Mouse (Mus musculus): ENCODE measurements at regions not wholly inside any gene's neighbourhood (a gene's known extent, or its start where the extent isn't known, plus 50 kb on each side); places are given as distances from the start of the nearest gene placed in this dataset.

GRCm38 (mm10) chr9:47136641-47137040, 138.1 kb downstream of the Gm4791 start:
- Histone ChIP-seq H3K9me3 (replicated peaks) (no peaks in the 10 kb centered on the region), H3K4me1 (peaks cover 10% of the 10 kb centered on the region; the same call in 1 of the 2 replicates), H3K27me3 (ENCODE audit: low read depth, poor library complexity, severe bottlenecking) (no peaks in the 10 kb centered on the region), H3K4me3 (no peak overlapping the region), H3K27ac (no peak overlapping the region), H3K36me3 (no peaks in the 10 kb centered on the region)
- no peak for DNase-seq (ENCODE audit: low spot score)
- WGBS: 92% methylated on average over 5 of the region's 5 CpGs

DNA sequence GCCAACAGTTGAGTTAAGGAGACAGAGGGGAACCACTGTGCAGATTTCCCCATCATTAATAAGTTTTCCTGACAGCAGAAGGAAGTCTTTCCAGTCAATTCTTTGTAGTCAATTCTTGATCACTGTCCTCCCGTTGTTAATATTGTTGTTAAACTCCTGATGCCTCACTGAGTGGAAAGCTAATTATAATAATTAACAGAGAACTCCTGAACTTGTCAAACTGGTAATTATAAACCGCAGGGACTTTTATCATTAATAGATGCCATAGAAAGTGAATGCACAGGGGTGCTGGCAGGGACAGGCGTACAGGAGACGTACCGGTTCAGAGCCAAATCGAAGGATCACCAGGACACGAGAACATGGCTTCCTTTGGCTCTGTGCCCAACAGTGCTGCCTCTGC, 154.9 kb downstream of the Gm4791 start:
- Histone ChIP-seq H3K27me3 (ENCODE audit: low read depth, poor library complexity, severe bottlenecking) (no peaks in the 10 kb centered on the region), H3K9me3 (replicated peaks) (no peaks in the 10 kb centered on the region), H3K36me3 (no peaks in the 10 kb centered on the region), H3K4me1 (no peaks in the 10 kb centered on the region), H3K27ac (no peak overlapping the region), H3K4me3 (no peak overlapping the region)
- WGBS: 91% methylated on average over 7 of the region's 7 CpGs
- no peak for DNase-seq (ENCODE audit: low spot score)

GRCm38 (mm10) chr9:47165480-47166131, 167.1 kb downstream of the Gm4791 start:
- Histone ChIP-seq H3K4me1 (peaks cover 29% of the 10 kb centered on the region), H3K9me3 (replicated peaks) (no peaks in the 10 kb centered on the region), H3K36me3 (no peaks in the 10 kb centered on the region), H3K27ac (no peak overlapping the region), H3K4me3 (no peak overlapping the region), H3K27me3 (ENCODE audit: low read depth, poor library complexity, severe bottlenecking) (peaks cover 18% of the 10 kb centered on the region)
- 33% methylated on average over 8 of the region's 8 CpGs for WGBS
- no peak for DNase-seq (ENCODE audit: low spot score)

DNA sequence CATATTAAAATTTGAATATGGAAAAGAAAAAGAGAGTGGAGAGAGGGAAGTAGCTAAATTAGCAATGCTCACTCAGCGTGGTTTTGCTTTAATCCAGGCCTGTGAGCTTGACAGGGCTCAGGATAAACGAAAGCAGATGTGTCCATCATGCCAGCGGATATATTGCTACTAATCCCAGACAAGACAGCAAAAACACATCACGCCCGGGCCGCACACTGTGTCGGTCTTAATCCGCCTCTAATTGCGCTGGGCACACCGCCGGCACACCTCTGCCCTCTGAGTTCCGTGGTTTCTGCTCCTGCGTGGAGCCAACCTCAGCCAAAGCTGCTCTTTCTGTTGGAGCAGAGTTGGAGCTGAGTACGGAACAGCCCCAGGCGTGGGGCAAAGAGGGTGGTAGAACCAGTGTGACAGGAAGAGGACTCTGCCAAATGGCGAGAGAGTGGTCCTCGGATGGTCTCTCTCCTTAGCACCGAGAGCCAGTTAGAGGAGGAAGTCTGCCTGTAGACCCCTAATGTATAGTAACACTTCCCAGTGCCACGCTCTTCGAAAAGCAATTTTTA, 169.2 kb downstream of the Gm4791 start:
- Histone ChIP-seq H3K4me3 (peak overlapping the region; percentile 18; the same call in 1 of the 2 replicates), H3K4me1 (peaks cover 29% of the 10 kb centered on the region), H3K27me3 (ENCODE audit: low read depth, poor library complexity, severe bottlenecking) (peaks cover 18% of the 10 kb centered on the region), H3K9me3 (replicated peaks) (no peaks in the 10 kb centered on the region), H3K36me3 (no peaks in the 10 kb centered on the region), H3K27ac (no peak overlapping the region)
- peak; percentile 49 for DNase-seq (ENCODE audit: low spot score)
- WGBS: 37% methylated on average over 20 of the region's 20 CpGs

DNA sequence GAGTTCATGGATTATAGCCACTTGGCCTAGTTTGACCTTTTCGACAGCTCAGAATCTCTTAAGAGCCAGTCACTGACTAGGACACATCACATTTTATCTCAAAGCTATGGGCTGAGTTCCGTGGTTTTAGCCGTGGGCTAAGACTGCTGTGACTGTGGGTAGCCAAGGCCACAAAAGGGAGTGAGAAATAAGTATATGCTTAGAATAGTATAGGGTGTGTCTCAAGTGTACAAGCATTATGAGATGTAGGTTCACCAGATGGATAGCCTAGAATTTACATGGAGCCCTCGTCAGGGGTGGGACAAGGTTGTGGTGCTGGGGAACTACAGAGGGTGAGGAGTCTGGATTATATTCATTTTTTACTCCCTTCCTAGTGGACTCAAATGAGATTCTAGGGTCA, 177.5 kb downstream of the Gm4791 start:
- H3K27ac ChIP-seq: no peak overlapping the region
- H3K4me1 ChIP-seq: 0 out of 2 replicates have a peak, but pooled peaks cover 2% of the 10 kb centered on the region
- 84% methylated on average over 4 of the region's 4 CpGs for WGBS
- H3K36me3 ChIP-seq: no peaks in the 10 kb centered on the region
- no peaks in the 10 kb centered on the region for H3K27me3 ChIP-seq (ENCODE audit: low read depth, poor library complexity, severe bottlenecking)
- H3K4me3 ChIP-seq: no peak overlapping the region
- no peaks in the 10 kb centered on the region for H3K9me3 ChIP-seq (replicated peaks)
- no peak for DNase-seq (ENCODE audit: low spot score)

GRCm38 (mm10) chr9:47218101-47218500, 219.6 kb downstream of the Gm4791 start:
- Histone ChIP-seq H3K27me3 (ENCODE audit: low read depth, poor library complexity, severe bottlenecking) (peaks cover 18% of the 10 kb centered on the region; the same call in 1 of the 2 replicates), H3K36me3 (no peaks in the 10 kb centered on the region), H3K9me3 (replicated peaks) (no peaks in the 10 kb centered on the region), H3K27ac (no peak overlapping the region), H3K4me1 (peaks cover 7% of the 10 kb centered on the region; the same call in 1 of the 2 replicates), H3K4me3 (no peak overlapping the region)
- DNase-seq (ENCODE audit: low spot score): no peak
- WGBS: 87% methylated on average over 3 of the region's 3 CpGs

GRCm38 (mm10) chr9:47223536-47223935, 225.0 kb downstream of the Gm4791 start:
- DNase-seq (ENCODE audit: low spot score): no peak
- WGBS: 79% methylated on average over 2 of the region's 2 CpGs
- H3K4me3 ChIP-seq: no peak overlapping the region
- H3K27ac ChIP-seq: no peak overlapping the region
- H3K4me1 ChIP-seq: peaks cover 12% of the 10 kb centered on the region
- H3K9me3 ChIP-seq (replicated peaks): no peaks in the 10 kb centered on the region
- H3K36me3 ChIP-seq: no peaks in the 10 kb centered on the region
- H3K27me3 ChIP-seq (ENCODE audit: low read depth, poor library complexity, severe bottlenecking): peaks cover 59% of the 10 kb centered on the region

- Histone ChIP-seq H3K36me3 (no peaks in the 10 kb centered on the region), H3K27ac (no peak overlapping the region), H3K4me3 (no peak overlapping the region), H3K9me3 (replicated peaks) (no peaks in the 10 kb centered on the region), H3K27me3 (ENCODE audit: low read depth, poor library complexity, severe bottlenecking) (peaks cover 55% of the 10 kb centered on the region), H3K4me1 (peaks cover 19% of the 10 kb centered on the region)
- no peak for DNase-seq (ENCODE audit: low spot score)
- WGBS: 92% methylated on average over 1 of the region's 1 CpGs
These were observed 225.7 kb downstream of the Gm4791 start for GRCm38 (mm10) chr9:47224249-47224648.

DNA sequence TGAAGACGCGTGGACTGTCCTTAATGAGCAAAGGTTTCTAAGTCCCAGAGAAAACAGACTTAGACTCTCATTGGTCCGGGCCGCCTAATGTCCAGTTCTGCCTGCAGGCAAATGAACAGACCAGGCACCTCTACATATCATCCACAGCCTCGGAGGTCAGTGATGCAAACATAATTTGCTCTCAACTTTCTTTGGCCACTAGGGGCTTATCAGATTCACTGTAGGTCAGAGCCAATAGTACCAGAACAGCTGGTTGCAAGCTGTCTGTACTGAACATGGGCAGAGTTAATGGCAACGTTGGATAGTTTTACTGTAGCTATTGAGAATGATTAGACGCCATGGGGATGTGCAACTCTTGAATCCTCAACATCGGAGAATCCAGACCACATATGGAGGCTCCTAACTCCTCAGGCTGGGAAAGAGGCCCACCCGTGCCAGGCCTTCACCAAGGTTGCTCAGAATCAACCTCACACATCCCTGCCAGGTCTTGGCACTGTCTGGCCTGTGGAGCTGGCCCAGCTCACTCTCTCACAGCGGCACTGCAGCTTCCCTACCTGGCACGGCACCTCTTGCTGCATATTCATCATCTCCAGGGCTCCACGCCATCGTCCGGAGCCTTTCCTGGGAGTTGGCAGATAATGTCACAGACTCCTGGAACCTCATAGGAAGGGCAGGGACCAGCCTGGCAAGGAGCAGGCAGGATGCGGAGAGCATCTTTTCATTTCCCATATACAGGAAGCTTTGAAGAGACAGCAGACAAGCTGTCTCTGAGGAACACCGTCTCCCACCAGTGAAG, 228.1 kb downstream of the Gm4791 start:
- H3K4me1 ChIP-seq: peaks cover 28% of the 10 kb centered on the region
- peaks cover 54% of the 10 kb centered on the region for H3K27me3 ChIP-seq (ENCODE audit: low read depth, poor library complexity, severe bottlenecking)
- no peak for DNase-seq (ENCODE audit: low spot score)

DNA sequence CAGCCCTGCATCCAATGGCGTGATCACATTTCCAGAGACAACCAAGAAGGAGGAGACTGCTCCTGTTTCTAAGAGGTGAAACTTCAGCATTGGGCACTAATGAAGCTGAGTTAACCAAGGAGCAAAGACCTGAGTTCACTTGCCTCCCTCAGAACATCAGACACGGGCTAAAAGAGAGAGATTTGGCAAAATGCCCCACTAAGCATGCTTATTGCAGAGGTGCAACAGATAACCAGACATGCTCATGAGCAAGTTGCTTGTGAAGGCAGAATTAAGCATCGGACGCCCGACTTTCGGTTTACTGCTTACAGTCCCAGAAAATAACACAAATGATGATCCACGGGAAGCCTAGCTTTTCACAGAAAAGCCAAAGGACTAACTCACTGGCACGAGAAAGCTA, 228.8 kb downstream of the Gm4791 start:
- Histone ChIP-seq H3K27me3 (ENCODE audit: low read depth, poor library complexity, severe bottlenecking) (peaks cover 57% of the 10 kb centered on the region), H3K36me3 (no peaks in the 10 kb centered on the region), H3K4me1 (peaks cover 28% of the 10 kb centered on the region), H3K27ac (no peak overlapping the region), H3K4me3 (no peak overlapping the region), H3K9me3 (replicated peaks) (no peaks in the 10 kb centered on the region)
- no peak for DNase-seq (ENCODE audit: low spot score)
- WGBS: 90% methylated on average over 8 of the region's 8 CpGs

More for the DNA sequence above, 228.1 kb downstream of the Gm4791 start:
- H3K9me3 ChIP-seq (replicated peaks): no peaks in the 10 kb centered on the region
- no peak overlapping the region for H3K4me3 ChIP-seq
- 89% methylated on average over 16 of the region's 16 CpGs for WGBS
- no peaks in the 10 kb centered on the region for H3K36me3 ChIP-seq
- no peak overlapping the region for H3K27ac ChIP-seq

- Histone ChIP-seq H3K27me3 (ENCODE audit: low read depth, poor library complexity, severe bottlenecking) (peaks cover 65% of the 10 kb centered on the region), H3K4me1 (peaks cover 22% of the 10 kb centered on the region), H3K27ac (no peak overlapping the region), H3K9me3 (replicated peaks) (no peaks in the 10 kb centered on the region), H3K36me3 (no peaks in the 10 kb centered on the region), H3K4me3 (no peak overlapping the region)
- peak; percentile 61 for DNase-seq (ENCODE audit: low spot score)
- WGBS: 28% methylated on average over 5 of the region's 5 CpGs
These were observed 230.2 kb downstream of the Gm4791 start for GRCm38 (mm10) chr9:47228736-47229135.

DNA sequence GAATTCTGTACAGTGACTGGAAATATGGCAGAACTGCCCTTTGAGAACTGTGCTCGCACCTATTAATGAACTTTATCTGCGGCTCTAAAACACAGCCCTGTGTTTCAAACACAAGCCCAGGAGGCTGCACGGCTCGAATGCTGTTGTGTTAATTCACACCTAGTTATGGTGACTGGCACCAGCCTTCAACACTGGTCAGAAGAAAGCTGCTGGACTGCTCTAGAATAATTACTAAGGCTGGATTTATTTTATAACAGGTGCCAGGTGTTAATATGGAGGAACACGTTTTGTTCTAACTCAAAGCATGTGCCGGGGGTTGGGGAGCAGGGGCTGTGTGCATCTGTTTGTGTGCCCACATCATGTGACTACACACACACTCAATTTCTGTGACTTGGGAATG, 230.8 kb downstream of the Gm4791 start:
- no peak overlapping the region for H3K27ac ChIP-seq
- H3K4me3 ChIP-seq: no peak overlapping the region
- no peaks in the 10 kb centered on the region for H3K9me3 ChIP-seq (replicated peaks)
- peaks cover 25% of the 10 kb centered on the region for H3K4me1 ChIP-seq
- WGBS: 41% methylated on average over 6 of the region's 6 CpGs
- DNase-seq (ENCODE audit: low spot score): peak; percentile 58
- H3K36me3 ChIP-seq: no peaks in the 10 kb centered on the region
- H3K27me3 ChIP-seq (ENCODE audit: low read depth, poor library complexity, severe bottlenecking): peaks cover 59% of the 10 kb centered on the region

GRCm38 (mm10) chr9:47240950-47241349, 242.4 kb downstream of the Gm4791 start:
- Histone ChIP-seq H3K9me3 (replicated peaks) (no peaks in the 10 kb centered on the region), H3K27ac (no peak overlapping the region), H3K27me3 (ENCODE audit: low read depth, poor library complexity, severe bottlenecking) (0 out of 2 replicates have a peak, but pooled peaks cover 5% of the 10 kb centered on the region), H3K4me1 (peaks cover 6% of the 10 kb centered on the region; the same call in 1 of the 2 replicates), H3K4me3 (no peak overlapping the region), H3K36me3 (no peaks in the 10 kb centered on the region)
- 95% methylated on average over 8 of the region's 8 CpGs for WGBS
- DNase-seq (ENCODE audit: low spot score): no peak
